Comparison of ENCODE assay signal across 8 mouse cellular contexts in genomic region chr4:65589780-65590179, GRCm38 (mm10). TPM values are rescaled to one million over a fixed set of nuclear protein-coding genes. Genes with fewer than 3 reads are reported as not detected.
A peak's percentile ranks its signal among the peaks of the same experiment; 100 is the strongest.
DNase-seq lines count a peak whose midpoint lies in the region; ATAC-seq and TF ChIP-seq lines count a peak whose summit lies in the region.

No protein-coding gene starts in this region.

- peak; percentile 35 for DNase-seq in gastrocnemius, adult 18-20 months (ENCODE audit: low spot score)
- DNase-seq in gastrocnemius, postnatal 4 days (ENCODE audit: low spot score in 2 of 2): no peak
- peak; percentile 5 for DNase-seq in CD4-positive helper T cell, adult 2 months (ENCODE audit: low read depth, low spot score)
- DNase-seq in embryo, embryonic 10 days (ENCODE audit: low spot score): peak; percentile 87
- DNase-seq in limb, embryonic 14.5 days (ENCODE audit: low spot score): peak; percentile 87
- no peak for DNase-seq in right cerebral cortex, postnatal 25 days

- no peaks in the 10 kb centered on the region for H3K9me3 ChIP-seq in limb, embryonic 14.5 days (ENCODE audit: control insufficient read depth, low read length)
- H3K9me3 ChIP-seq in neural tube, embryonic 15.5 days (replicated peaks): no peaks in the 10 kb centered on the region

- TF ChIP-seq POLR2A in limb, embryonic 14.5 days (IDR thresholded peaks at IDR 0.05; ENCODE audit: borderline replicate concordance, extremely low read depth, insufficient read depth, insufficient read length): no peak

- no peak overlapping the region for H3K4me2 ChIP-seq in limb, embryonic 14.5 days (replicated peaks; ENCODE audit: low read depth, low read length, severe bottlenecking)
- H3K4me2 ChIP-seq in neural tube, embryonic 15.5 days: no peak overlapping the region

- no peak overlapping the region for H3K27ac ChIP-seq in limb, embryonic 14.5 days (replicated peaks; ENCODE audit: low read depth, low read length)
- no peak overlapping the region for H3K27ac ChIP-seq in neural tube, embryonic 15.5 days (replicated peaks)

- H3K9ac ChIP-seq in limb, embryonic 14.5 days (ENCODE audit: low read depth, low read length, severe bottlenecking): no peak overlapping the region
- H3K9ac ChIP-seq in neural tube, embryonic 15.5 days (replicated peaks): no peak overlapping the region

- H3K4me1 ChIP-seq in limb, embryonic 14.5 days (ENCODE audit: control insufficient read depth, insufficient read depth, low read length): peaks cover 3% of the 10 kb centered on the region; the same call in 1 of the 2 replicates
- H3K4me1 ChIP-seq in neural tube, embryonic 15.5 days: no peaks in the 10 kb centered on the region

- no peaks in the 10 kb centered on the region for H3K36me3 ChIP-seq in limb, embryonic 14.5 days (ENCODE audit: control insufficient read depth, insufficient read depth, low read length)
- no peaks in the 10 kb centered on the region for H3K36me3 ChIP-seq in neural tube, embryonic 15.5 days

- peak; percentile 82 to 90 for ATAC-seq in hematopoietic stem cell, adult 5-6 weeks (replicated peaks in 1 of 2; ENCODE audit: insufficient read depth in 1 of 2, low FRiP score in 2 of 2, low TSS enrichment in 1 of 2, low read depth in 1 of 2, poor library complexity in 2 of 2, severe bottlenecking in 2 of 2)
- peak; percentile 76 for ATAC-seq in limb, embryonic 14.5 days (ENCODE audit: low FRiP score, low read depth)
- ATAC-seq in neural tube, embryonic 15.5 days (ENCODE audit: low FRiP score): peak; percentile 72; the same call in 1 of the 2 replicates

- no peaks in the 10 kb centered on the region for H3K27me3 ChIP-seq in limb, embryonic 14.5 days (ENCODE audit: control insufficient read depth, insufficient read depth, low read length)
- H3K27me3 ChIP-seq in neural tube, embryonic 15.5 days (replicated peaks): no peaks in the 10 kb centered on the region

- H3K4me3 ChIP-seq in limb, embryonic 14.5 days (replicated peaks; ENCODE audit: low read length): no peak overlapping the region
- no peak overlapping the region for H3K4me3 ChIP-seq in neural tube, embryonic 15.5 days (replicated peaks)

RNA-seq across cellular contexts. Expression of gene Trim32, which starts 15.0 kb away (rescaled TPM):
- total RNA-seq in gastrocnemius, adult 18-20 months (2021): 10 to 100 TPM; 11.8 to 13.0 TPM
- 10 to 100 TPM; 17.4 to 18.5 TPM for total RNA-seq in gastrocnemius, postnatal 4 days (2021)
- total RNA-seq in hematopoietic stem cell, adult 5-6 weeks (2017): 7.4 and 15.9 TPM in 2 replicates
- 34.5 and 38.4 TPM in 2 replicates for polyA plus RNA-seq in limb, embryonic 14.5 days (2012; rRNA removed)
- 50.5 and 59.0 TPM in 2 replicates for polyA plus RNA-seq in limb, embryonic 14.5 days (2014; fragmentation: Nextera tagmentation; extraction: Ambion mirVana)
- 166 and 185 TPM in 2 replicates for polyA plus RNA-seq in neural tube, embryonic 15.5 days (2015; fragmentation: Nextera tagmentation; extraction: Ambion mirVana)

Comparison
In these comparisons a context has a peak if more than half of its experiments do, and no peak if none do; other contexts are left out.
1. DNase-seq: peak in gastrocnemius, adult 18-20 months (single experiment), CD4-positive helper T cell, adult 2 months (single experiment), embryo, embryonic 10 days (single experiment) and limb, embryonic 14.5 days (single experiment); none in gastrocnemius, postnatal 4 days (0 of 2) and right cerebral cortex, postnatal 25 days (single experiment).
2. Peak in every context shown above with its lines, with median percentiles within 50 percentile points of each other: ATAC-seq.